Mouse (Mus musculus): ENCODE measurements around the gene Katnb1. TPM values are rescaled to one million over a fixed set of nuclear protein-coding genes. Genes with fewer than 3 reads are reported as not detected.

The Katnb1 gene
- polyA plus RNA-seq, 1 experiment from 2014 or later = 33.3 TPM

DNA sequence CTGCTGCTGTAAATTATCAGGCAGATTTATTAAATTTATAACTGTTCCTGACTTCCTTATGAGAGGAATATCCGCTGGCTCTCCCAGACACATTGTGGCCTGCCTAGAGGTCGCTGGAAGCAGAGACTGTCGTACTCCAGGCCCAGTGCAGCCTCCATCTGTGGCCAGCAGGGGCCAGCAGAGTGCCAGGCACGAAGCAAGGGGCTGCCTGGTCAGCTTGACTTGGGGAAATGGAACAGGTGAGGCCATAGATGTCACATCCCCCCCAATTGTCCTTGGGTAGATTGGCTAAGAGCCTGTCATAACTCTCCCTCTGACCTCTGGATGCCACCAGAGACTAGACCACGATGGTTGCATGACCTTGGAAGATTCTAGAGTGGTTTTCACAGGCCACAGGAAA lies 18.0 kb downstream of the Katnb1 start:
- peak; percentile 75 for DNase-seq (ENCODE audit: low spot score)
- Histone ChIP-seq H3K9me3 (no peaks in the 10 kb centered on the region), H3K4me1 (no peaks in the 10 kb centered on the region), H3K4me3 (no peak overlapping the region), H3K27me3 (replicated peaks; ENCODE audit: low read depth, poor library complexity, severe bottlenecking) (no peaks in the 10 kb centered on the region), H3K27ac (replicated peaks) (no peak overlapping the region), H3K36me3 (replicated peaks) (peaks cover 84% of the 10 kb centered on the region)
- 28% methylated on average over 5 of the region's 5 CpGs for WGBS

- DNase-seq (ENCODE audit: low spot score) = no peak
- Histone ChIP-seq H3K4me1 (no peaks in the 10 kb centered on the region), H3K9me3 (no peaks in the 10 kb centered on the region), H3K36me3 (replicated peaks) (peaks cover 69% of the 10 kb centered on the region), H3K27ac (replicated peaks) (no peak overlapping the region), H3K27me3 (replicated peaks; ENCODE audit: low read depth, poor library complexity, severe bottlenecking) (no peaks in the 10 kb centered on the region), H3K4me3 (no peak overlapping the region)
- 77% methylated on average over 4 of the region's 4 CpGs for WGBS
Observed at GRCm38 (mm10) chr8:95101972-95102371, 21.0 kb downstream of the Katnb1 start.

GRCm38 (mm10) chr8:95107306-95107705 lies 26.3 kb downstream of the Katnb1 start:
- Histone ChIP-seq H3K27me3 (replicated peaks; ENCODE audit: low read depth, poor library complexity, severe bottlenecking) (no peaks in the 10 kb centered on the region), H3K27ac (replicated peaks) (no peak overlapping the region), H3K9me3 (no peaks in the 10 kb centered on the region), H3K4me1 (no peaks in the 10 kb centered on the region), H3K36me3 (replicated peaks) (peaks cover 25% of the 10 kb centered on the region; the same call in 1 of the 2 replicates), H3K4me3 (no peak overlapping the region)
- no peak for DNase-seq (ENCODE audit: low spot score)
- whole genome bisulfite sequencing = 93% methylated on average over 13 of the region's 13 CpGs

DNA sequence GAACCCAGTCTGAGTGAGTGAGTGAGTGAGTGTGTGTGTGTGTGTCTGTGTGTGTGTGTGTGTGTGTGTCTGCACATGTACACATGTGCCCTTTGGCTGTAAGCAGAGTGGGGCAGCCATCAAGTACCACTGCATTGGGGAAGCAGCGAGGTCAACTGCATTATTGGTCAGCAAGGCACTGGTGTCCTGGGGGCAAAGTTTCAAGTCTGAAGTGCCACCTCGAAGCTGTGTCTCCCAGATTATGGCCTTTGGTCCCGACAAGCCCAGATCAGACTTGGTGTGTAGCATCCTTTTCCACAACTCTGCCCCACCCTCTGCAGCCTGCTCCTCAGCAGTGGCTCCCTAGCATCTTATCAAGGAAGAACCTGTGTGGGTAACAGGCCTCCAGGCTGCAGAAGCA lies 31.6 kb downstream of the Katnb1 start:
- 86% methylated on average over 3 of the region's 3 CpGs for WGBS
- no peaks in the 10 kb centered on the region for H3K4me1 ChIP-seq
- H3K4me3 ChIP-seq = no peak overlapping the region
- no peaks in the 10 kb centered on the region for H3K9me3 ChIP-seq
- no peaks in the 10 kb centered on the region for H3K27me3 ChIP-seq (replicated peaks; ENCODE audit: low read depth, poor library complexity, severe bottlenecking)
- peaks cover 5% of the 10 kb centered on the region; the same call in 1 of the 2 replicates for H3K36me3 ChIP-seq (replicated peaks)
- no peak for DNase-seq (ENCODE audit: low spot score)
- no peak overlapping the region for H3K27ac ChIP-seq (replicated peaks)

DNA sequence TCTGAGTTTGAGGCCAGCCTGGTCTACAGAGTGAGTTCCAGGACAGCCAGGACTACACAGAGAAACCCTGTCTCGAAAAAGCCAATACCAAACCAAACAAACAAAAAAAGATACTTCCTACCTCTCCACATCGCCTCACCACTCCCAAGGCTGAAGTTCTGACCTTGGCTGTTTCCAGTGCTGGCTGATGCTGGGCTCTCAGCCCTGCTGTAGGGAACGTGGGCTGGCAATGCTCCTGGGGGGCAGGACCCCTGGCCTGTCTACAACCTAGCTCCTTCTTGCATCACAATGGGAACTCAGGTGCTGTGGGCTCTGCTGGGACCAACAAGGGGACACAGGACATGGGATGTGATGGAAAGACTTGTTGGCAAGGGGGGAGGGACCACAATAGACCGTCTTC lies 32.1 kb downstream of the Katnb1 start:
- no peak overlapping the region for H3K27ac ChIP-seq (replicated peaks)
- H3K4me1 ChIP-seq = no peaks in the 10 kb centered on the region
- DNase-seq (ENCODE audit: low spot score) = no peak
- 78% methylated on average over 4 of the region's 4 CpGs for WGBS
- H3K4me3 ChIP-seq = no peak overlapping the region
- H3K9me3 ChIP-seq = no peaks in the 10 kb centered on the region
- no peaks in the 10 kb centered on the region for H3K27me3 ChIP-seq (replicated peaks; ENCODE audit: low read depth, poor library complexity, severe bottlenecking)
- peaks cover 5% of the 10 kb centered on the region; the same call in 1 of the 2 replicates for H3K36me3 ChIP-seq (replicated peaks)

DNA sequence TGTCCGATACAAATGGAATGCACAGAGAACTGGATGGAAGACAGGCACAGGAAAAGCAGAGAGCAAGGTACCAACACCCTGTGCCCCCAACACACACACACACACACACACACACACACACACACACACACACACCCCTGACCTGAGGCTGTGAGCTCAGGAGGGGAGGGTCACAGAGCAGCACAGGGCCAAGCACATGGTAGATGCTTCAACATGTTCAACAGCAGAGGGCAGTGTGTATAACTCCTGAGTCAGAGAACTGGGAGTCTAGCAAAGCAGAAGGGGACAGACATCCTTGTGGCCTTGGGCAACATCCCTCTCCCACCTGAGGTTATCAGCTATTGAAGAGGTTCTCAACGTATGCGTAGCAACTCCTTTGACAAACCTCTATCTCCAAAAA lies 32.8 kb downstream of the Katnb1 start:
- Histone ChIP-seq H3K27ac (replicated peaks) (no peak overlapping the region), H3K9me3 (no peaks in the 10 kb centered on the region), H3K4me1 (no peaks in the 10 kb centered on the region), H3K36me3 (replicated peaks) (no peaks in the 10 kb centered on the region), H3K27me3 (replicated peaks; ENCODE audit: low read depth, poor library complexity, severe bottlenecking) (no peaks in the 10 kb centered on the region), H3K4me3 (no peak overlapping the region)
- peak; percentile 26 for DNase-seq (ENCODE audit: low spot score)
- WGBS = 76% methylated on average over 3 of the region's 3 CpGs

GRCm38 (mm10) chr8:95123455-95123854 lies 42.5 kb downstream of the Katnb1 start:
- no peak overlapping the region for H3K4me3 ChIP-seq
- H3K27ac ChIP-seq (replicated peaks) = no peak overlapping the region
- no peaks in the 10 kb centered on the region for H3K27me3 ChIP-seq (replicated peaks; ENCODE audit: low read depth, poor library complexity, severe bottlenecking)
- no peak for DNase-seq (ENCODE audit: low spot score)
- H3K36me3 ChIP-seq (replicated peaks) = peaks cover 4% of the 10 kb centered on the region; the same call in 1 of the 2 replicates
- WGBS = 90% methylated on average over 5 of the region's 5 CpGs
- H3K9me3 ChIP-seq = no peaks in the 10 kb centered on the region
- no peaks in the 10 kb centered on the region for H3K4me1 ChIP-seq

- 90% methylated on average over 11 of the region's 11 CpGs for WGBS
Observed at GRCm38 (mm10) chr8:95126497-95126896, 45.5 kb downstream of the Katnb1 start.

GRCm38 (mm10) chr8:95127658-95128057 lies 46.7 kb downstream of the Katnb1 start:
- H3K4me3 ChIP-seq = no peak overlapping the region
- WGBS = 78% methylated on average over 9 of the region's 9 CpGs
- peaks cover 4% of the 10 kb centered on the region; the same call in 1 of the 2 replicates for H3K36me3 ChIP-seq (replicated peaks)
- no peaks in the 10 kb centered on the region for H3K9me3 ChIP-seq
- H3K4me1 ChIP-seq = peaks cover 11% of the 10 kb centered on the region
- no peak for DNase-seq (ENCODE audit: low spot score)
- H3K27ac ChIP-seq (replicated peaks) = no peak overlapping the region
- no peaks in the 10 kb centered on the region for H3K27me3 ChIP-seq (replicated peaks; ENCODE audit: low read depth, poor library complexity, severe bottlenecking)

More at GRCm38 (mm10) chr8:95126497-95126896, 45.5 kb downstream of the Katnb1 start:
- no peak for DNase-seq (ENCODE audit: low spot score)
- Histone ChIP-seq H3K27ac (replicated peaks) (no peak overlapping the region), H3K4me1 (peaks cover 7% of the 10 kb centered on the region), H3K27me3 (replicated peaks; ENCODE audit: low read depth, poor library complexity, severe bottlenecking) (no peaks in the 10 kb centered on the region), H3K9me3 (no peaks in the 10 kb centered on the region), H3K36me3 (replicated peaks) (peaks cover 4% of the 10 kb centered on the region; the same call in 1 of the 2 replicates), H3K4me3 (no peak overlapping the region)

- no peaks in the 10 kb centered on the region for H3K9me3 ChIP-seq
- no peak for DNase-seq (ENCODE audit: low spot score)
- no peak overlapping the region for H3K27ac ChIP-seq (replicated peaks)
- no peaks in the 10 kb centered on the region for H3K27me3 ChIP-seq (replicated peaks; ENCODE audit: low read depth, poor library complexity, severe bottlenecking)
- peaks cover 4% of the 10 kb centered on the region; the same call in 1 of the 2 replicates for H3K36me3 ChIP-seq (replicated peaks)
- 86% methylated on average over 11 of the region's 11 CpGs for WGBS
- peaks cover 11% of the 10 kb centered on the region for H3K4me1 ChIP-seq
- no peak overlapping the region for H3K4me3 ChIP-seq
Observed at GRCm38 (mm10) chr8:95128750-95129260, 47.8 kb downstream of the Katnb1 start.

DNA sequence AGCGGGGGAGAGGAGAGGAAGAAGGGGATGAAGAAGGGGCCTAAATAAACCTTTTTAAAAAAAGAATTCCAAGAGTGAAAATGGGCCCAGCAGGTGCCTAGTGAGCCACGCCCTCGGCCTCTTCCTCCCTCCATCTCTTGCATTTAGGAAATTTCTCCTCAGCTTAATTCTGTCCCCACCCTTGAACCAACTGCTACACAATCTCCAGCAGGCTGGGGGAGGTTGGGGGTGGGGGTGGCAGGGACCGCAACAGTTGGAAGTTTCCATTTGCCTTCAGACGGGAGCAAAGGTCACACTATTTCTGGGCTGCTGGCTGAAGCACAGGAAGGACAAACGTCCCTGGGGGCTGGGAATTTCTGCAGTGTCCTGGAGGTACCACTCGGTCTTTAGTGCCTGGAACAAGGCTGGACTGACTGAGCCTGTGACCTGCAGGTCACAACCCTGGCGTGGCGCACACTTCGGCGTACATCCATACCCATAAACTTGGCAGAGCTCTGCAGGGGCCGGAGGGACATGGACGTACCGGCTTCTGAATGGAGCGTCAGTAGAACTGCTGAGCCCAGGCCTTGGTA lies 50.1 kb downstream of the Katnb1 start:
- peaks cover 7% of the 10 kb centered on the region; the same call in 1 of the 2 replicates for H3K27me3 ChIP-seq (replicated peaks; ENCODE audit: low read depth, poor library complexity, severe bottlenecking)
- peak; percentile 19 for DNase-seq (ENCODE audit: low spot score)
- peaks cover 11% of the 10 kb centered on the region for H3K4me1 ChIP-seq
- H3K9me3 ChIP-seq = no peaks in the 10 kb centered on the region
- peak overlapping the region; percentile 15; the same call in 1 of the 2 replicates for H3K27ac ChIP-seq (replicated peaks)
- no peak overlapping the region for H3K4me3 ChIP-seq
- H3K36me3 ChIP-seq (replicated peaks) = peaks cover 4% of the 10 kb centered on the region; the same call in 1 of the 2 replicates
- 47% methylated on average over 15 of the region's 15 CpGs for WGBS

DNA sequence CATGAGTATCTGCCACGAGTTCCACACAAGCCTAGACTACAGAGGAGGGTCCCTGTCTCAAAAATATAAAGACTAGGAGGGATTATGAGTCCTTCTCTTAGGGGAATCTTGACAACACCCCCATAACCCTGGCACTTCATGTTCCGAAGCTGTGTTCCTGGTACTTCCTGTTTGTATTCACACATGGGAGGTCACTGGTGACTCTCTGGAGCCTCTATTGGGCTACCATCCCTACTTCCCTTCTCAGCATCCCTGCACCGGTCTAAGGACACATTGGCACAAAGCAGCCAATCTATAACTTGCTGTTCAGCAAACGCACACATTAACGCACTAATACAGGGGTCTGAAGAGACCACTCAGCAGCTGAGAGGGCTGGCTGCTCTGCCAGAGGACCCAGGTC lies 51.0 kb downstream of the Katnb1 start:
- 83% methylated on average over 5 of the region's 5 CpGs for WGBS
- peaks cover 14% of the 10 kb centered on the region for H3K4me1 ChIP-seq
- H3K4me3 ChIP-seq = no peak overlapping the region
- no peaks in the 10 kb centered on the region for H3K9me3 ChIP-seq
- DNase-seq (ENCODE audit: low spot score) = no peak
- peaks cover 17% of the 10 kb centered on the region for H3K27me3 ChIP-seq (replicated peaks; ENCODE audit: low read depth, poor library complexity, severe bottlenecking)
- H3K36me3 ChIP-seq (replicated peaks) = no peaks in the 10 kb centered on the region
- H3K27ac ChIP-seq (replicated peaks) = 0 out of 2 replicates have a peak overlapping the region, but pooled peaks have one; percentile 15

- H3K9me3 ChIP-seq = no peaks in the 10 kb centered on the region
- WGBS = 91% methylated on average over 2 of the region's 2 CpGs
- DNase-seq (ENCODE audit: low spot score) = no peak
- peaks cover 39% of the 10 kb centered on the region for H3K27me3 ChIP-seq (replicated peaks; ENCODE audit: low read depth, poor library complexity, severe bottlenecking)
- H3K36me3 ChIP-seq (replicated peaks) = no peaks in the 10 kb centered on the region
- H3K4me1 ChIP-seq = peaks cover 36% of the 10 kb centered on the region
- H3K27ac ChIP-seq (replicated peaks) = no peak overlapping the region
- H3K4me3 ChIP-seq = no peak overlapping the region
Observed at GRCm38 (mm10) chr8:95134186-95134585, 53.2 kb downstream of the Katnb1 start.
